Mouse (Mus musculus) lung, postnatal 0 days (tissue): ENCODE data around the gene Eea1.

Experiments used
- CTCF ChIP-seq: IDR thresholded peaks from 2 replicates; pipeline ENCODE4 v1.5.1; 2016; ENCODE audit warnings: antibody characterized with exemption, mild to moderate bottlenecking
- EP300 ChIP-seq: IDR thresholded peaks from 2 replicates; pipeline ENCODE4 v1.6.1; 2016; ENCODE audit warnings: antibody characterized with exemption, mild to moderate bottlenecking, control low read depth

DNA sequence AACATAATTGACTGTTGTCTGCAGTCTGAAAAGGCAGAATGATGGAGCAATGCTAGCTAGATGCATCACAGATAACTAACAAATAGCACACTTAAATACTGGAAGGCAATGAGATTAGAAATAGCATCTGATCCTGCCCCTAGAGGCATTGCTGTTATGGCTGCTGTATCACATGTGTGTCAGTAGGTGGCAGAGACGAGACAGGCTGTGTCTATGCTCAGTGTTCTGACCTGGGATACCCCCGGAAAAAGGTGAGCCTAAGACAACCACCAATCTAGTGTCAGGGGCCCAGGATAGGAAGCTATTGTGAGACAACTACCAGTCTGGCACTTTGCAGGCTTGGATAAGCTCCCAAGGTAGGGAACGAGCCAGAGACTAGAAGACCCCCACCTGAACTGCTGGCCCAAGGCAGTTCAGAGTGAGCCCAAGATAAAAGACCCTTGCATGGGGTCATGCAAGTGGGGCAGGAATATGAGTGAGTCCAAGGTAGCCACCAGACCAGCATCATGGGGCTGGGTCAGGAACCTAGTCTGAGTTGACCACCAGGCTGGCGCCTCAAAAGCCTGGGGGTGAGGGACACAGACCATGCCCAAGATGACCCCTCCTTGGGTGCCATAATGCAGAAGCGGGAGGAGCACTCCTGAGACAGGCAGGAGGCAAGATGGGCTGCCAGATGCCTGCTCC is 41.8 kb upstream of the Eea1 start:
- TF ChIP-seq CTCF (peak; percentile 91), EP300 (no peak)
